In genomic region chr5:97410190-97410589, GRCm38 (mm10) we compare ENCODE assay signal across 37 mouse cellular contexts. TPM values are rescaled to one million over a fixed set of nuclear protein-coding genes. Genes with fewer than 3 reads are reported as not detected.
A peak's percentile ranks its signal among the peaks of the same experiment; 100 is the strongest.
DNase-seq lines count a peak whose midpoint lies in the region; ATAC-seq and TF ChIP-seq lines count a peak whose summit lies in the region.
"Had no signal": no experiment of that assay in that cellular context is flagged by ENCODE, and none has a peak within 500 bp of the region (broad histone marks: within the 10 kb centered on the region; RNA-seq: fewer than 3 reads in every experiment).

No protein-coding gene starts in this region.

- H3K4me1 ChIP-seq in forebrain, embryonic 15.5 days, result peaks cover 29% of the 10 kb centered on the region
- H3K4me1 ChIP-seq in forebrain, postnatal 0 days (ENCODE audit: insufficient read depth), result no peaks in the 10 kb centered on the region
- H3K4me1 ChIP-seq in hindbrain, embryonic 16.5 days (ENCODE audit: control insufficient read depth, insufficient read depth, low read depth, low read length), result no peaks in the 10 kb centered on the region; the same call in 1 of the 2 replicates
- H3K4me1 ChIP-seq: embryonic facial prominence, embryonic 13.5 days; heart, embryonic 10.5 days; heart, embryonic 15.5 days; limb, embryonic 12.5 days; liver, embryonic 15.5 days had no signal

- H3K9me3 ChIP-seq in forebrain, embryonic 15.5 days, result no peaks in the 10 kb centered on the region
- H3K9me3 ChIP-seq in forebrain, postnatal 0 days (ENCODE audit: low read length), result no peaks in the 10 kb centered on the region
- H3K9me3 ChIP-seq in hindbrain, embryonic 16.5 days (ENCODE audit: control insufficient read depth, low read length), result peaks cover 3% of the 10 kb centered on the region; the same call in 1 of the 2 replicates
- H3K9me3 ChIP-seq: embryonic facial prominence, embryonic 13.5 days; heart, embryonic 10.5 days; heart, embryonic 15.5 days; limb, embryonic 12.5 days; liver, embryonic 15.5 days had no signal

- no peak overlapping the region for H3K9ac ChIP-seq in forebrain, embryonic 15.5 days (replicated peaks)
- H3K9ac ChIP-seq in forebrain, postnatal 0 days, result no peak overlapping the region
- no peak overlapping the region for H3K9ac ChIP-seq in hindbrain, embryonic 16.5 days (ENCODE audit: low read depth, low read length)
- H3K9ac ChIP-seq: embryonic facial prominence, embryonic 13.5 days; heart, embryonic 15.5 days; limb, embryonic 12.5 days; liver, embryonic 15.5 days; lung, embryonic 14.5 days had no signal

- no peak for DNase-seq in forebrain, postnatal 0 days
- DNase-seq in layer of hippocampus, adult 2 months (ENCODE audit: low spot score in 2 of 2), result no peak
- no peak for DNase-seq in layer of hippocampus, adult 9-10 months (ENCODE audit: low spot score)
- DNase-seq in brain, adult 2 months (ENCODE audit: low read depth, low spot score), result peak; percentile 27
- DNase-seq in urinary bladder, postnatal 25 days (ENCODE audit: low spot score), result no peak
- DNase-seq: adrenal gland, postnatal 10 days; cerebellum, adult 11-12 months; gastrocnemius, postnatal 25 days; heart, adult 11 months; kidney, adult 9 months; kidney, postnatal 10 days; lung, embryonic 14.5 days; lung, postnatal 14 days; right cerebral cortex, adult 18-20 months; right cerebral cortex, postnatal 4 days; thymus, adult 18-20 months; thymus, postnatal 25 days had no signal

- WGBS in forebrain, embryonic 15.5 days, result 48% methylated on average over 6 of the region's 6 CpGs
- WGBS in forebrain, postnatal 0 days, result 32% methylated on average over 6 of the region's 6 CpGs
- 39% methylated on average over 6 of the region's 6 CpGs for WGBS in hindbrain, embryonic 16.5 days

- no peaks in the 10 kb centered on the region for H3K27me3 ChIP-seq in forebrain, embryonic 15.5 days
- H3K27me3 ChIP-seq in forebrain, postnatal 0 days (ENCODE audit: insufficient read depth, low read length), result no peaks in the 10 kb centered on the region
- H3K27me3 ChIP-seq in hindbrain, embryonic 16.5 days (replicated peaks; ENCODE audit: control insufficient read depth, insufficient read depth, low read length), result no peaks in the 10 kb centered on the region
- H3K27me3 ChIP-seq: embryonic facial prominence, embryonic 13.5 days; heart, embryonic 15.5 days; limb, embryonic 12.5 days; liver, embryonic 15.5 days had no signal

- no peak overlapping the region for H3K4me3 ChIP-seq in forebrain, embryonic 15.5 days
- no peak overlapping the region for H3K4me3 ChIP-seq in forebrain, postnatal 0 days (ENCODE audit: low read depth, low read length)
- no peak overlapping the region for H3K4me3 ChIP-seq in layer of hippocampus, adult 2 months
- no peak overlapping the region for H3K4me3 ChIP-seq in hindbrain, embryonic 16.5 days (ENCODE audit: low read length)
- H3K4me3 ChIP-seq: embryonic facial prominence, embryonic 13.5 days; heart, embryonic 10.5 days; heart, embryonic 15.5 days; limb, embryonic 12.5 days; liver, embryonic 15.5 days had no signal

- H3K36me3 ChIP-seq in forebrain, embryonic 15.5 days, result no peaks in the 10 kb centered on the region
- H3K36me3 ChIP-seq in forebrain, postnatal 0 days (ENCODE audit: insufficient read depth), result no peaks in the 10 kb centered on the region
- H3K36me3 ChIP-seq in hindbrain, embryonic 16.5 days (ENCODE audit: control insufficient read depth, insufficient read depth, low read length), result no peaks in the 10 kb centered on the region
- H3K36me3 ChIP-seq: embryonic facial prominence, embryonic 13.5 days; heart, embryonic 10.5 days; heart, embryonic 15.5 days; limb, embryonic 12.5 days; liver, embryonic 15.5 days had no signal

- H3K4me2 ChIP-seq in forebrain, embryonic 15.5 days (replicated peaks), result no peak overlapping the region
- H3K4me2 ChIP-seq in forebrain, postnatal 0 days (ENCODE audit: low read depth), result no peak overlapping the region
- no peak overlapping the region for H3K4me2 ChIP-seq in hindbrain, embryonic 16.5 days (ENCODE audit: low read length)
- H3K4me2 ChIP-seq: embryonic facial prominence, embryonic 13.5 days; heart, embryonic 15.5 days; limb, embryonic 12.5 days; liver, embryonic 15.5 days; lung, embryonic 14.5 days had no signal

- H3K27ac ChIP-seq in forebrain, embryonic 15.5 days (replicated peaks), result peak overlapping the region; percentile 47; the same call in 1 of the 2 replicates
- no peak overlapping the region for H3K27ac ChIP-seq in forebrain, postnatal 0 days (ENCODE audit: low read depth, low read length)
- H3K27ac ChIP-seq in layer of hippocampus, adult 2 months, result 0 out of 2 replicates have a peak overlapping the region, but pooled peaks have one; percentile 23
- H3K27ac ChIP-seq in hindbrain, embryonic 16.5 days (ENCODE audit: low read depth, low read length), result no peak overlapping the region
- H3K27ac ChIP-seq: embryonic facial prominence, embryonic 13.5 days; heart, embryonic 10.5 days; heart, embryonic 15.5 days; limb, embryonic 12.5 days; liver, embryonic 15.5 days; stomach, postnatal 0 days had no signal

- no peak for ATAC-seq in forebrain, embryonic 15.5 days (replicated peaks)
- ATAC-seq in forebrain, postnatal 0 days, result no peak
- ATAC-seq in hindbrain, embryonic 16.5 days, result peak; percentile 40; the same call in 1 of the 2 replicates
- ATAC-seq: intestine, postnatal 0 days; Patski had no signal

- TF ChIP-seq CTCF in forebrain, postnatal 0 days (IDR thresholded peaks at IDR 0.05; ENCODE audit: low read depth), result no peak
- no peak for TF ChIP-seq CTCF in layer of hippocampus, adult 2 months (conservative IDR thresholded peaks at IDR 0.05)

RNA-seq across cellular contexts. Expression of gene Naa11, which starts 18.0 kb away (rescaled TPM):
- polyA plus RNA-seq in forebrain, embryonic 15.5 days (2015; fragmentation: Nextera tagmentation; extraction: Ambion mirVana), result not detected in 2 replicates
- total RNA-seq in forebrain, postnatal 0 days (2014; rRNA removed), result not detected in 2 replicates
- polyA plus RNA-seq in forebrain, postnatal 0 days (2015; fragmentation: Nextera tagmentation; extraction: Ambion mirVana), result 0.05 and 0.08 TPM in 2 replicates
- not detected for total RNA-seq in layer of hippocampus, adult 2 months (2021)
- not detected in 2 replicates for polyA plus RNA-seq in hindbrain, embryonic 16.5 days (2015; fragmentation: Nextera tagmentation; extraction: Ambion mirVana)
- total RNA-seq: adrenal gland, postnatal 10 days; common myeloid progenitor, adult 5-6 weeks; gastrocnemius, adult 18-20 months; gastrocnemius, postnatal 25 days; heart, postnatal 25 days; layer of hippocampus, postnatal 10 days; left cerebral cortex, adult 18-20 months; liver, adult 2 months; MEL had no signal
- polyA plus RNA-seq: embryonic facial prominence, embryonic 13.5 days; heart, embryonic 10.5 days; heart, embryonic 15.5 days; large intestine, adult 2 months; limb, embryonic 12.5 days; liver, adult 2 months; liver, embryonic 15.5 days; Patski; spleen, adult 2 months; stomach, postnatal 0 days had no signal

RNA-seq across cellular contexts. Expression of gene Gk2, which starts 46.6 kb away (rescaled TPM):
- polyA plus RNA-seq in forebrain, embryonic 15.5 days (2015; fragmentation: Nextera tagmentation; extraction: Ambion mirVana), result not detected in 2 replicates
- total RNA-seq in forebrain, postnatal 0 days (2014; rRNA removed), result not detected in 2 replicates
- polyA plus RNA-seq in forebrain, postnatal 0 days (2015; fragmentation: Nextera tagmentation; extraction: Ambion mirVana), result not detected in 2 replicates
- total RNA-seq in layer of hippocampus, adult 2 months (2021), result not detected
- polyA plus RNA-seq in hindbrain, embryonic 16.5 days (2015; fragmentation: Nextera tagmentation; extraction: Ambion mirVana), result not detected in 2 replicates
- total RNA-seq: adrenal gland, postnatal 10 days; common myeloid progenitor, adult 5-6 weeks; gastrocnemius, adult 18-20 months; gastrocnemius, postnatal 25 days; heart, postnatal 25 days; layer of hippocampus, postnatal 10 days; left cerebral cortex, adult 18-20 months; left cerebral cortex, postnatal 25 days; liver, adult 2 months; MEL had no signal
- polyA plus RNA-seq: embryonic facial prominence, embryonic 13.5 days; heart, embryonic 10.5 days; heart, embryonic 15.5 days; intestine, postnatal 0 days; large intestine, adult 2 months; limb, embryonic 12.5 days; liver, adult 2 months; liver, embryonic 15.5 days; lung, embryonic 14.5 days; Patski; spleen, adult 2 months; stomach, postnatal 0 days had no signal

Comparison
In these comparisons a context has a peak if more than half of its experiments do, and no peak if none do; other contexts are left out.
1. H3K27ac ChIP-seq: peak in forebrain, embryonic 15.5 days (single experiment) and layer of hippocampus, adult 2 months (single experiment); none in forebrain, postnatal 0 days (single experiment) and hindbrain, embryonic 16.5 days (single experiment).